Mouse (Mus musculus) lung, embryonic 16.5 days (tissue): Measurements from ENCODE around the gene Ankrd13d. TPM values are rescaled to one million over a fixed set of nuclear protein-coding genes. Genes with fewer than 3 reads are reported as not detected.

Source experiments
- ATAC-seq: fragments of 200-750 bp; cut with Nextera tagmentation; 2 replicates; pipeline ENCODE4 v1.8.0; 2017; ENCODE audit warnings: low read depth, mild to moderate bottlenecking, moderate library complexity
- H3K27ac ChIP-seq: fragments of 300-500 bp; sonication (generic); 2 replicates; pipeline ENCODE4 v1.5.1; 2014; ENCODE audit warnings: mild to moderate bottlenecking, control low read depth, low read length
- H3K27me3 ChIP-seq: fragments of 300-500 bp; sonication (generic); 2 replicates; pipeline ENCODE4 v1.6.1; 2014; ENCODE audit warnings: low read depth, low read length, mixed read lengths; ENCODE audit not compliant: control insufficient read depth, insufficient read depth
- H3K36me3 ChIP-seq: fragments of 300-500 bp; sonication (generic); 2 replicates; pipeline ENCODE4 v1.6.1; 2014; ENCODE audit warnings: low read length; ENCODE audit not compliant: control insufficient read depth, insufficient read depth
- H3K4me1 ChIP-seq: fragments of 300-500 bp; sonication (generic); replicated peaks from 2 replicates; pipeline ENCODE4 v1.6.1; 2014; ENCODE audit warnings: low read length, mixed read lengths; ENCODE audit not compliant: control insufficient read depth, insufficient read depth
- H3K4me2 ChIP-seq: fragments of 300-500 bp; sonication (generic); 2 replicates; pipeline ENCODE4 v1.6.1; 2014; ENCODE audit warnings: low read depth, low read length, control low read depth
- H3K4me3 ChIP-seq: fragments of 300-500 bp; sonication (generic); 2 replicates; pipeline ENCODE4 v1.5.1; 2014; ENCODE audit warnings: mild to moderate bottlenecking, low read length, control low read depth
- H3K9ac ChIP-seq: fragments of 300-500 bp; sonication (generic); 2 replicates; pipeline ENCODE4 v1.6.1; 2014; ENCODE audit warnings: low read length, control low read depth
- H3K9me3 ChIP-seq: fragments of 300-500 bp; sonication (generic); 2 replicates; pipeline ENCODE4 v1.6.1; 2016; ENCODE audit warnings: low read length; ENCODE audit not compliant: control insufficient read depth
- WGBS: fragments of 180-500 bp; shearing (Covaris S2); extraction: QIAGEN DNeasy Blood & Tissue Kit; methylation state at CpG from one replicate; pipeline ENCODE4 v1.1.7; 2014; 5-methylcytosine and 5-hydroxymethylcytosine counted together
- polyA plus RNA-seq: library from polyadenylated mRNA; unstranded; fragments of >200 nt; fragmentation: Nextera tagmentation; extraction: Ambion mirVana; gene quantifications from 2 replicates; pipeline ENCODE4 v1.2.1, GENCODE M21; 2015

Gene Ankrd13d
- polyA plus RNA-seq, 1 experiment from 2014 or later: 3.5 TPM

- no peak overlapping the region for H3K4me3 ChIP-seq
- no peak overlapping the region for H3K9ac ChIP-seq
- H3K4me1 ChIP-seq: no peaks in the 10 kb centered on the region
- H3K9me3 ChIP-seq: no peaks in the 10 kb centered on the region
- no peak overlapping the region for H3K4me2 ChIP-seq
- H3K36me3 ChIP-seq: peaks cover 65% of the 10 kb centered on the region
- 62% methylated on average over 4 of the region's 4 CpGs for WGBS
- no peak for ATAC-seq
- H3K27ac ChIP-seq: no peak overlapping the region
- H3K27me3 ChIP-seq: no peaks in the 10 kb centered on the region
Observed at GRCm38 (mm10) chr19:4319272-4319671, 36.3 kb upstream of the Ankrd13d start.

DNA sequence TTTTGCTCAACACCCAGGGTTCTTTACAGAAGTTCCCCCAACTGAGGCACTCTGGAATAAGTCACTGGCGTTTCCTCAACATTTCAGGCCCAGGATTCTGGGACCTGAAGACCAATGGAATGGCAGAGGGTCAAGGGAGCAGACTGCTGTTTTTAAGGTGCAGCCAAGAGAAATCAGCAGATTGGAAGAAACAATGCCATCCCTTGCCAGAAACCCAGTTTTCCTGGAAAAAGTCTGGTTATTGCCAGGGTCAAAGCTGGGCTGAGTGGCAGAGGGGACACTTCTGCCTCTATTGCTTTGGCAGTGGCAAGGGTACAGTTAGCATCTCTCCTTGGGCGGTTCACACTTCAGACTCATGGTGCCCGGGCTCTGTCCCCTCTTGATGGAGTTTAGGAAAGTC is 34.2 kb upstream of the Ankrd13d start:
- H3K9ac ChIP-seq: no peak overlapping the region
- peaks cover 57% of the 10 kb centered on the region for H3K36me3 ChIP-seq
- no peak overlapping the region for H3K27ac ChIP-seq
- H3K4me3 ChIP-seq: no peak overlapping the region
- no peaks in the 10 kb centered on the region for H3K9me3 ChIP-seq
- WGBS: 80% methylated on average over 3 of the region's 3 CpGs
- no peak for ATAC-seq
- H3K4me2 ChIP-seq: no peak overlapping the region
- no peaks in the 10 kb centered on the region for H3K27me3 ChIP-seq
- no peaks in the 10 kb centered on the region for H3K4me1 ChIP-seq

DNA sequence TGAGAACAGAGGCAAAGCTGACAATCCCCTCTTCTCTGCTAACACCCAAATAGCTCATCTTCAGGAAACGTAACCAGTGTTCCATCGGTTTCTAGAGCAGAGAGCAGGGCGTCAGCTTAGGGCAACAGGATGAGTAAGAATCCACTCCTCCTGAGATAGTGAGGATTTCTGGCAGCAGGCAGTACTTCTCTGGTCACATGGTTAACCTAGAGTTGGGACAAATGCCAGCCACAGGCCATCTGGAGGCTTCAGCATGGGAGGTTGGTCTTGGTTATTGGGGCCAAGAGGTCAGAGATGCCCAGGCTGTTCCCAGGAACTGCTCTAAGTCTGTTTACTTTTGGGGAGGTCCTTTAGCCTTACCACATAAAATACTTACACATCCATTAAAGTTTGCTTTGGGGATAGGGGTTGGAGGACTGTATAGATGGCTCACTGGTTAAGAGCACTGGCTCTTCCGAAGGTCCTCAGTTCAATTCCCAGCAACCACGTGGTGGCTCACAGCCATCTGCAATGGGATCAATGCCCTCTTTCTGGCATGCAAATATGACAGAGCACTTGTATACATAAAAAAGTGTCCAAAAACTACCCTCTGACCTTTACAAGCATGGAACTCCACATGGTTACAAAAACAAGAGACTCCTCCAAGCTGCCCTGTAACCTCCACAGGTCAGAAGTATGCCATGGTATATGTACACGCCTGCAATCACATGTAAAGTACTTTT is 32.4 kb upstream of the Ankrd13d start:
- 63% methylated on average over 6 of the region's 6 CpGs for whole genome bisulfite sequencing
- Histone ChIP-seq H3K4me1 (no peaks in the 10 kb centered on the region), H3K27ac (no peak overlapping the region), H3K9ac (no peak overlapping the region), H3K9me3 (no peaks in the 10 kb centered on the region), H3K4me2 (no peak overlapping the region), H3K4me3 (no peak overlapping the region), H3K27me3 (no peaks in the 10 kb centered on the region), H3K36me3 (peaks cover 41% of the 10 kb centered on the region)
- 0 out of 2 replicates have a peak, but pooled peaks have one; percentile 42 for ATAC-seq

- Histone ChIP-seq H3K36me3 (no peaks in the 10 kb centered on the region; the same call in 1 of the 2 replicates), H3K27ac (no peak overlapping the region), H3K9me3 (no peaks in the 10 kb centered on the region), H3K4me3 (no peak overlapping the region), H3K27me3 (no peaks in the 10 kb centered on the region), H3K9ac (no peak overlapping the region), H3K4me2 (no peak overlapping the region), H3K4me1 (peaks cover 7% of the 10 kb centered on the region)
- ATAC-seq: no peak; the same call in 1 of the 2 replicates
Observed at GRCm38 (mm10) chr19:4309776-4310185, 26.8 kb upstream of the Ankrd13d start.

DNA sequence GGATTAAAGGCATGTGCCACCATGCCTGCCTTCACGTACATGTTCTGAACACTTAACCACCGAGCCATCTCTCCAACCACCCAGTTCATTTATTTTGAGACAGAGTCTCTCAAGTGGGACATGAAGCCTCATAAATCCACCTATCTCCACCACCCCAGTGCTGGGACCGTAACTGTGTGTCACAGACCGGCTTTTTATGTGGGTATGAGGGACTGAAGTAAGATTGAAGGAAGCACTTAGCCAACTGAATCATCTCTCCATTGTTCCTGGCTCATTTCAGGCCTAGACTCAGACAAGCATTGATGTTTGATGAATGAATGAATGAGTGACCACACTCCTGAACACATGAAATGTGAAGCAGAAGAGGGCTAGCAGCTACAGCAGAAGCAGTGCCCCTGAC is 26.4 kb upstream of the Ankrd13d start:
- Histone ChIP-seq H3K9ac (no peak overlapping the region), H3K4me2 (no peak overlapping the region), H3K9me3 (no peaks in the 10 kb centered on the region), H3K36me3 (no peaks in the 10 kb centered on the region; the same call in 1 of the 2 replicates), H3K4me3 (no peak overlapping the region), H3K27ac (no peak overlapping the region), H3K4me1 (peaks cover 12% of the 10 kb centered on the region), H3K27me3 (no peaks in the 10 kb centered on the region)
- ATAC-seq: no peak
- WGBS: 86% methylated on average over 4 of the region's 4 CpGs

- H3K4me3 ChIP-seq: peak within 1 kb of the TSS; percentile 99
- peak within 1 kb of the TSS; percentile 85 for H3K27ac ChIP-seq
- H3K4me2 ChIP-seq: peak within 1 kb of the TSS; percentile 71
- H3K9ac ChIP-seq: peak within 1 kb of the TSS; percentile 99
- peak; percentile 86 for ATAC-seq
- no peaks in the 10 kb centered on the region for H3K9me3 ChIP-seq
- peaks cover 43% of the 10 kb centered on the region for H3K4me1 ChIP-seq
- WGBS: 0% methylated on average over 21 of the region's 46 CpGs
- no peaks in the 10 kb centered on the region for H3K27me3 ChIP-seq
- H3K36me3 ChIP-seq: no peaks in the 10 kb centered on the region
Observed at GRCm38 (mm10) chr19:4306190-4306577, 23.2 kb upstream of the Ankrd13d start, which contains the start of gene Grk2. TSS of gene Grk2 (minus strand) at chr19:4306222.

- under 1% methylated on average over 61 of the region's 68 CpGs for WGBS
- Histone ChIP-seq H3K27ac (peak overlapping the region; percentile 85), H3K27me3 (no peaks in the 10 kb centered on the region), H3K4me2 (peak overlapping the region; percentile 71), H3K9ac (peak overlapping the region; percentile 99), H3K9me3 (no peaks in the 10 kb centered on the region), H3K36me3 (no peaks in the 10 kb centered on the region), H3K4me3 (peak overlapping the region; percentile 99), H3K4me1 (peaks cover 48% of the 10 kb centered on the region)
- ATAC-seq: peak; percentile 64
Observed at GRCm38 (mm10) chr19:4305491-4306189, 22.7 kb upstream of the Ankrd13d start.

DNA sequence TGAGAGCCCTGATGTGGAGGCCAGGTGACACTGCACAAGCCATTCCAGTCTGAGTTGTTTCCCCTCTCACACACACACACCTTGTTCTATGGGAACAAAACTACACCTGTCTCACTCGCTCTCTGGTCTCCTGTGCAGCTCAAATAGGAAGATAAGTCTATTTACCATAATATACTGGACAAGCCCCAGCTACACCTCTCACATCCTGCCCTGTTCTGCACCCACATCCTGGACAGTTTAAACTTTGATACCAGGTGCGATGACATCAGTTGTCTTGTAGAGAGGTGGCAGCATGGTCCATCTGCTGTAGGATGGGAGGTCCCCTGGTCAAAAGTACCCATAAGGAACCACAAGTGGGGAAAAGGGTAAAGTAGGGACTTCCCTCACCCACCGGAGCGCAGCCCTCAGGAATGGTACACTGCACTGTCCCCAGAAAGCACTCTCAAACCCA is 22.0 kb upstream of the Ankrd13d start:
- peak overlapping the region; percentile 71 for H3K4me2 ChIP-seq
- ATAC-seq: no peak
- H3K9me3 ChIP-seq: no peaks in the 10 kb centered on the region
- H3K27ac ChIP-seq: peak overlapping the region; percentile 85
- WGBS: 35% methylated on average over 4 of the region's 4 CpGs
- H3K9ac ChIP-seq: peak overlapping the region; percentile 99
- no peaks in the 10 kb centered on the region for H3K27me3 ChIP-seq
- peak overlapping the region; percentile 99 for H3K4me3 ChIP-seq
- H3K4me1 ChIP-seq: peaks cover 55% of the 10 kb centered on the region
- H3K36me3 ChIP-seq: no peaks in the 10 kb centered on the region

DNA sequence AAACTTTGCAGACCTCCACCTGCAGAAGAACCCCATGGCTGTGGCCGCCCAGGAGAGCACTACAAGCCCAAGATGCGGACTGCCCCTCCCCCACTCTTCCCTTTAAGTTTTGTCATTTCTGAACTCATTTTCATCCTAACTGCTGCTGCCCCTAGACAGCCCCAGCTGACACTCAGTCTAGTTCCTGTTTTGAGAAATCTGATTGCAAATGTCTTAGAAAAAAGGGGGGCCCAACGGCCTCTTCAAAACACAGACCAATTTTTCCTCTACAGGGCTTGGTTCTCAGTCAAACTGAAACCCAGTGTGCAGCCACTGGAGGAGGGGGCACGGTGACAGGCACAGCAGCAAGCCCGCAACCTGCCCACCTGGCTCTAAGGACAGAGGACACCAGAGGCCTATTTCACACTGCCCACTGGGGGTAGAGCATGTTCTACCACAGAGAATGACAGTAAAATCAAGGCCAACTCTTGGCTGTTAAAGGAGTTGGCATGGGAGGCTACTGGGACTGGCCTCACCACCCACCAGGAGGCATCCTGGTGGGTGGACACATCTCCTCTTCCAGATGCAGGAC is 21.4 kb upstream of the Ankrd13d start:
- 52% methylated on average over 5 of the region's 5 CpGs for WGBS
- H3K4me1 ChIP-seq: peaks cover 55% of the 10 kb centered on the region
- H3K27ac ChIP-seq: peak overlapping the region; percentile 7
- no peak for ATAC-seq
- H3K4me3 ChIP-seq: peak overlapping the region; percentile 99
- H3K4me2 ChIP-seq: peak overlapping the region; percentile 71
- H3K9ac ChIP-seq: peak overlapping the region; percentile 40; the same call in 1 of the 2 replicates
- H3K27me3 ChIP-seq: no peaks in the 10 kb centered on the region
- H3K9me3 ChIP-seq: no peaks in the 10 kb centered on the region
- H3K36me3 ChIP-seq: no peaks in the 10 kb centered on the region
